Mouse (Mus musculus): ENCODE results near the gene Il18bp. TPM values are rescaled to one million over a fixed set of nuclear protein-coding genes. Genes with fewer than 3 reads are reported as not detected.
"Not testable (repeated sequence)": the region's sequence is repeated elsewhere in the genome, so short reads cannot be mapped to it uniquely, and the experiment has no call there.

The Il18bp gene
- 3.7 and 4.6 TPM in 2 replicates for polyA plus RNA-seq (2015; fragmentation: Nextera tagmentation; extraction: Ambion mirVana)

DNA sequence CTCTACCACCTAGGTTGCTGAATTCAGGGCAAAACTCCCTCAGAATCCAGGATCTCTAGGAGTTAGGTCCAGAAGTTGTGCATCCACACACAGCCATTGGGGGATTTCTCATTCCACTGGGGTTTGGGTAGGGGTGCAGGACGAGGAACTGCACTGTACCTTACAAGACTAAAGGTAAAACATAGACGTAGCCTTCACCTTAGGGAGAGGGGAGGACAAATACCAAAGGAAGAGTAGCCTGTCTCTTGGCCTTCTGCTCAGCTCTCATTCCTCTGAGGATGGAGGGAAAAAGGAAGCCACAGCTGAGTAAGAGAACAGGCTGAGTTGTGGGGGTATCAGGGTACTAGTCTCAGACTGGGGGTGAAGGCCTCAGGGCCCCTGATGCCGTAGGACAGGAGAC lies at the start of gene Il18bp:
Gene Il18bp, minus strand, starts transcription at position 101 of the 400 bp plus-strand sequence.
- no peaks in the 10 kb centered on the region for H3K4me1 ChIP-seq (replicated peaks)
- no peak within 1 kb of the TSS for H3K4me3 ChIP-seq
- H3K9ac ChIP-seq = no peak within 1 kb of the TSS
- 92% methylated on average over 3 of the region's 3 CpGs for WGBS
- no peak within 1 kb of the TSS for H3K4me2 ChIP-seq
- H3K27me3 ChIP-seq = no peaks in the 10 kb centered on the region
- peaks cover 97% of the 10 kb centered on the region for H3K36me3 ChIP-seq
- no peak within 1 kb of the TSS for H3K27ac ChIP-seq (replicated peaks)
- no peak for ATAC-seq (ENCODE audit: low read depth)
- no peaks in the 10 kb centered on the region for H3K9me3 ChIP-seq

DNA sequence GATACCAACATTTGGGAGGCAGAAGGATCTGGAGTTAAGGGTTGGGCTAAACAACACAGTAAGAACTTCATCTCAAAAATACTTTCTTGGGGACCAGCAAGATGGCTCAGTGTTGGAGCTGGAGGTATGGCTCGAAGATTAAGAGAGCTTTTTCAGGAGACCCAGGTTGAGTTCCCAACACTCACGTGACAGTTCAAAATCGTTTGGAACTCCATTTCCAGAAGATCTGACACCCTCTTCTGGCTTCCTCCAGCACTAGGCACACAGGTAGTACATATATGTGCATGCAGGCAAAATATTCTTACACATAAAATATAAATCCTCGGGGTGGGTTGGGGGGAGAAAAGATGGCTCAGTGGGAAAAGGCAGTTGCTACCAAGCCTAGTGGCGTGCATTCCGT lies 47.9 kb upstream of the Il18bp start:
- Histone ChIP-seq H3K4me1 (replicated peaks) (peaks cover 37% of the 10 kb centered on the region), H3K9me3 (no peaks in the 10 kb centered on the region), H3K4me2 (peak overlapping the region; percentile 84), H3K4me3 (peak overlapping the region; percentile 63), H3K27ac (replicated peaks) (no peak overlapping the region), H3K9ac (peak overlapping the region; percentile 83), H3K36me3 (peaks cover 4% of the 10 kb centered on the region), H3K27me3 (no peaks in the 10 kb centered on the region)
- no peak for ATAC-seq (ENCODE audit: low read depth)
- 82% methylated on average over 6 of the region's 6 CpGs for WGBS

DNA sequence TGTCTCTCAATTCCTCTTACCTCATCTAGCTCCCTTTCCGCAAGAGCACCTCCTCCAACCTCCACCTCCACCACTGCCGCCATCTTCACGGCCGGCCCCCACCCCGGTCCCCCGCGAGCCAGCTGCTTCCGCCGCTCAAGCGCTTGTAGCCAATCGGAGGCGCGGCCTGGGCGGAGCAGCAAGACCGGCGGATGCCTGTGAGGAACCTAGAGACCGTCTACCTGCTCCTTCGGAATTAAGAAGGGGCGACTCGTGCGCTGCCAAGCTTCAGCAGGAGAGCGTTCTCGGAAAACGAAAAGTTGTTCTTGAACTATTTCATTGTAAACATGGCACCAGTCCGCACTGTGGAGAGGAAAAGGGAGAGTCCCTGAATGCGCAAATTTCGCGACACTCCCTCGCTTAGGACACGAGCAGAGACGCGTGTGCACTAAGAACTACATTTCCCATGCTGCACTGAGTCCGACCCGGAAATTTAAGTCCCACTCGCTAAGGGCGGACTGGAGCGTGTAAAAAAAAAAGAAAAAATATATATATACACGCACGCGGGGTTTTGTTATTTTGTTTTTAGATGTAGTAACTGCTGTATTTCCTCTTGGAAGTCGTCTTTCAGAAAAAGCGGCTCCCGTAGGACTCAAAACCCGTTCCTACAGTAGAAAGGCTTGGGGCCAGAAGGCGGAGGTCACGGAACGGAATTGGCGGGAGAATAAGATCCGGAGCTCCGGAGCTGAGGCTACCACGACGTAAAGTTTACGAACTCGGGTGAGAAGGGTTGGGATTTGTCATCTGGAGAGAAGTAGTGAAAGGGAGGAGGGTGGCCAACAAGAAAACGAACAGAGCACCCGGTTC lies 46.8 kb upstream of the Il18bp start, which contains the start of the genes Rnf121, Xndc1 and Xntrpc:
Gene Rnf121, minus strand, starts transcription at position 424 of the 846 bp plus-strand sequence.
Gene Xndc1, plus strand, starts transcription at position 466 of the 846 bp plus-strand sequence.
Gene Xntrpc, plus strand, starts transcription at position 668 of the 846 bp plus-strand sequence.
- H3K4me3 ChIP-seq = peak within 1 kb of the TSS; percentile 63
- peak within 1 kb of the TSS; percentile 83 for H3K9ac ChIP-seq
- peak within 1 kb of the TSS; percentile 81 for H3K27ac ChIP-seq (replicated peaks)
- peak; percentile 99 for ATAC-seq (ENCODE audit: low read depth)
- H3K4me2 ChIP-seq = peak within 1 kb of the TSS; percentile 84
- H3K9me3 ChIP-seq = no peaks in the 10 kb centered on the region
- H3K4me1 ChIP-seq (replicated peaks) = peaks cover 37% of the 10 kb centered on the region
- under 1% methylated on average over 56 of the region's 56 CpGs for WGBS
- H3K27me3 ChIP-seq = no peaks in the 10 kb centered on the region
- no peaks in the 10 kb centered on the region for H3K36me3 ChIP-seq

DNA sequence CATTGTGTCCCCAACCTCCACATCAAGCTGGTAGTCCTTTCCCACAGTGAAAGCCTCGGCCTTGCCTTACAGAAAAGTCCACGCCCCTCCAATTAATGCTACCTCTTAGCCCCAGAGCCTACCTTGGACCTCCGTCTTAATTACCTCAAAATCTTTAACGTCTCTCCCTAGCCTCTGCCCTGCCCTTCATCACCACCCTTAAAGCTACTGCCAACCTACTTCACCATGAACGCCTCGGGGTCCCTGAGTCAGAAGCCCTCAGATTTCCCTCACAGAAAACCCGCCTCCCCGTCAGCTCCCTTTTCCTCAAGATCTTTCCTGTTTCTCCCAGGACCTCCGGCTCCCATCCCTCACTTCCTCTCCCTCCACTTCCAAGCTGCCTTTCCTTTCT lies 46.2 kb upstream of the Il18bp start:
- under 1% methylated on average over 9 of the region's 9 CpGs for WGBS
- peaks cover 37% of the 10 kb centered on the region for H3K4me1 ChIP-seq (replicated peaks)
- peak overlapping the region; percentile 84 for H3K4me2 ChIP-seq
- H3K27me3 ChIP-seq = no peaks in the 10 kb centered on the region
- 0 out of 2 replicates have a peak, but pooled peaks cover 2% of the 10 kb centered on the region for H3K36me3 ChIP-seq
- H3K9ac ChIP-seq = peak overlapping the region; percentile 83
- no peaks in the 10 kb centered on the region for H3K9me3 ChIP-seq
- peak overlapping the region; percentile 63 for H3K4me3 ChIP-seq
- ATAC-seq (ENCODE audit: low read depth) = peak; percentile 62
- peak overlapping the region; percentile 81 for H3K27ac ChIP-seq (replicated peaks)

GRCm38 (mm10) chr7:102063891-102064290 lies 45.4 kb upstream of the Il18bp start:
- peaks cover 9% of the 10 kb centered on the region for H3K36me3 ChIP-seq
- H3K9ac ChIP-seq = peak overlapping the region; percentile 83; the same call in 1 of the 2 replicates
- ATAC-seq (ENCODE audit: low read depth) = no peak
- WGBS = 92% methylated on average over 9 of the region's 9 CpGs
- H3K4me1 ChIP-seq (replicated peaks) = peaks cover 37% of the 10 kb centered on the region
- H3K4me3 ChIP-seq = peak overlapping the region; percentile 63
- no peak overlapping the region for H3K27ac ChIP-seq (replicated peaks)
- peak overlapping the region; percentile 84 for H3K4me2 ChIP-seq
- H3K27me3 ChIP-seq = no peaks in the 10 kb centered on the region
- H3K9me3 ChIP-seq = no peaks in the 10 kb centered on the region

DNA sequence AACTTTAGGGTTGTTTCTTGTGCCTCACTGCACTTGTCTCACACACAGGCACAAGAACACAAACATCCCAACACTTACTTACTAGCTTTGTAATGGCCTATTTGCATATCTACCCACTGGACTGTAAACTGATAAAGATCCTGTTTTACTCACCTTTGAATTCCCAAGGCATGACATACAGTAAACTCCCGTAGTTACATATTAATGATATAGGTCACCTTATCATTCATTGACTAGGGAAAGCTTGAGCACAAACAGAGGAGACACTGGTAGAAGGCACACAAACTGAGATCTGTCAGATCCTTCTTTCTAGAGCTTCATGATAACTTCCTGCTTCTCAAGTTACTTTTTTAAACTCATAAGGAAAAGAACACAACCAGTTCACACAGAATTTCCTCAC lies 43.7 kb upstream of the Il18bp start:
- peaks cover 20% of the 10 kb centered on the region for H3K36me3 ChIP-seq
- no peaks in the 10 kb centered on the region for H3K9me3 ChIP-seq
- H3K4me1 ChIP-seq (replicated peaks) = peaks cover 37% of the 10 kb centered on the region
- H3K27me3 ChIP-seq = no peaks in the 10 kb centered on the region
- H3K4me3 ChIP-seq = no peak overlapping the region
- H3K27ac ChIP-seq (replicated peaks) = no peak overlapping the region
- WGBS = 86% methylated on average over 1 of the region's 1 CpGs
- H3K9ac ChIP-seq = no peak overlapping the region
- ATAC-seq (ENCODE audit: low read depth) = no peak
- no peak overlapping the region for H3K4me2 ChIP-seq

DNA sequence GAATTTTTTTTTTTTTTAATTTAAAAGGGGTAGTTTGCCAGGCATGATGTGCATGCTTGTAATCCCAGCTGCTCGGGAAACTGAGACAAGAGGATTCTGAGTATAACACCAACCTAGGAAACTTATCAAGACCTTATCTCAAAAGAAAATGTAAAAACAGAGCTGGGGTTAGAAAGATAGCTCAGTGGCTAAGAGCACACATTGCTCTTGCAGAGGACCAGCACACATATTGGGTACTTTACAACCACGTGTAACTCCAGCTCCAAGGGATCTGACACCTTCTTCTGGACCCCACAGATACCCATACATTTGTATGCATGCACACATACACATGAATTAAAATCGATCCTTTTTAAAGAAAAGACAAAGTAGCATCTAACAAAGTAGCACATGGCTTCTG lies 42.9 kb upstream of the Il18bp start:
- WGBS = 94% methylated on average over 3 of the region's 3 CpGs
- peaks cover 33% of the 10 kb centered on the region for H3K4me1 ChIP-seq (replicated peaks)
- peaks cover 26% of the 10 kb centered on the region for H3K36me3 ChIP-seq
- H3K27ac ChIP-seq (replicated peaks) = no peak overlapping the region
- no peak for ATAC-seq (ENCODE audit: low read depth)
- no peak overlapping the region for H3K9ac ChIP-seq
- no peak overlapping the region for H3K4me2 ChIP-seq
- no peaks in the 10 kb centered on the region for H3K9me3 ChIP-seq
- no peaks in the 10 kb centered on the region for H3K27me3 ChIP-seq
- H3K4me3 ChIP-seq = no peak overlapping the region

GRCm38 (mm10) chr7:102048524-102048923 lies 30.0 kb upstream of the Il18bp start:
- not testable (repeated sequence) for H3K4me3 ChIP-seq; ATAC-seq (ENCODE audit: low read depth); H3K4me2 ChIP-seq; H3K9ac ChIP-seq; H3K27me3 ChIP-seq; H3K27ac ChIP-seq (replicated peaks); H3K9me3 ChIP-seq; H3K4me1 ChIP-seq (replicated peaks)
- H3K36me3 ChIP-seq = peaks cover 26% of the 10 kb centered on the region

DNA sequence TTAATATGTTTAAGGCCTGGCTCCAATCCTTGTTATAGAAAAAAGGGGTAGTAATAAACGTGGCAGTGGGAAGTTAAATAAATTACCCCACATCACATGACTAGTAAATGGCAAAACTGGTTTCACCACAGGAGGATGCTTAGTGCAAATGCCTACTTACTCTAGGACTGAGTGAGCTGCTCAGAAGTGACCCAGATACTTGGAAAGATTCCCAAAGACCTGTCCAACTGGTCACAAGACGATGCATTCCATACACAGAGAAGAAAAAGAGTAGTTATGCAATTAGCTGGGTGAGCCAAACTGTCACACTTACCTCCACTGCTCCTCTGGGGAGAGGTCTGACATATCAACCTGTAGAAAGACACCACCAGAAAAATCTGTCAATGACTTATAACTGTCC lies 23.8 kb upstream of the Il18bp start:
- H3K9ac ChIP-seq = no peak overlapping the region
- peaks cover 50% of the 10 kb centered on the region for H3K36me3 ChIP-seq
- no peak overlapping the region for H3K27ac ChIP-seq (replicated peaks)
- H3K4me3 ChIP-seq = no peak overlapping the region
- 0 out of 2 replicates have a peak, but pooled peaks cover 4% of the 10 kb centered on the region for H3K4me1 ChIP-seq (replicated peaks)
- H3K4me2 ChIP-seq = no peak overlapping the region
- no peaks in the 10 kb centered on the region for H3K27me3 ChIP-seq
- no peak for ATAC-seq (ENCODE audit: low read depth)
- H3K9me3 ChIP-seq = no peaks in the 10 kb centered on the region
- WGBS = 78% methylated on average over 2 of the region's 2 CpGs

GRCm38 (mm10) chr7:102037318-102037717 lies 18.8 kb upstream of the Il18bp start:
- ATAC-seq (ENCODE audit: low read depth) = no peak
- no peak overlapping the region for H3K4me2 ChIP-seq
- H3K27me3 ChIP-seq = no peaks in the 10 kb centered on the region
- no peaks in the 10 kb centered on the region for H3K9me3 ChIP-seq
- H3K9ac ChIP-seq = no peak overlapping the region
- H3K4me1 ChIP-seq (replicated peaks) = no peaks in the 10 kb centered on the region
- no peak overlapping the region for H3K27ac ChIP-seq (replicated peaks)
- H3K4me3 ChIP-seq = no peak overlapping the region
- H3K36me3 ChIP-seq = peaks cover 95% of the 10 kb centered on the region
- 93% methylated on average over 3 of the region's 3 CpGs for WGBS

- H3K4me3 ChIP-seq = no peak overlapping the region
- H3K36me3 ChIP-seq = peaks cover 98% of the 10 kb centered on the region
- H3K9me3 ChIP-seq = no peaks in the 10 kb centered on the region
- no peak overlapping the region for H3K27ac ChIP-seq (replicated peaks)
- no peaks in the 10 kb centered on the region for H3K27me3 ChIP-seq
- no peak overlapping the region for H3K4me2 ChIP-seq
- 96% methylated on average over 2 of the region's 2 CpGs for WGBS
- no peaks in the 10 kb centered on the region for H3K4me1 ChIP-seq (replicated peaks)
- no peak overlapping the region for H3K9ac ChIP-seq
- ATAC-seq (ENCODE audit: low read depth) = no peak
Observed at GRCm38 (mm10) chr7:102035534-102035933, 17.0 kb upstream of the Il18bp start.

DNA sequence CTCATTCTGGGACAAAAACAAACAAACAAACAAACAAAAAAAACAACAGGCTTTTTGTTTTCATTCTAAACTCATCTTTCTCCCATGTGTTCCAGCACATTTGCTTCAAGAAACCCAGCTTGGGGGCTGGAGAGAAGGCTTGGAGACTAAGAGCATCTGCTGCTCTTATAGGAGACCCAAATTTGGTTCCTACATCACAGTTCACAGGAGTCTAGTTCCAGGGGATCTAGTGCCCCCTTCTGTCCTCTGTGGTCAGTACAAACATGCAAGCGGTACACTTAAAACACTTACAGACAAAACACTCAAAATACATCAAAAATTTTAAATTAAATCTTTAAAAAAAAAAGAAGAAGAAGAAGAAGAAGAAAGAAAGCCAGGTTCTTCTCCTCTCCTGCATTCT lies 16.4 kb upstream of the Il18bp start:
- Histone ChIP-seq H3K4me1 (replicated peaks) (no peaks in the 10 kb centered on the region), H3K36me3 (peaks cover 96% of the 10 kb centered on the region), H3K9me3 (no peaks in the 10 kb centered on the region), H3K9ac (no peak overlapping the region), H3K27me3 (no peaks in the 10 kb centered on the region), H3K4me3 (no peak overlapping the region), H3K27ac (replicated peaks) (no peak overlapping the region), H3K4me2 (no peak overlapping the region)
- ATAC-seq (ENCODE audit: low read depth) = no peak
- 94% methylated on average over 1 of the region's 1 CpGs for WGBS
